Mouse (Mus musculus): Measurements from ENCODE around the gene Slc31a2. TPM values are rescaled to one million over a fixed set of nuclear protein-coding genes. Genes with fewer than 3 reads are reported as not detected.

The Slc31a2 gene
- total and polyA plus RNA-seq, 3 experiments, result 6.2 to 8.6 (median 6.9) TPM

GRCm38 (mm10) chr4:62294741-62295140 lies 32.4 kb downstream of the Slc31a2 start:
- H3K27me3 ChIP-seq (replicated peaks), result no peaks in the 10 kb centered on the region
- no peak for DNase-seq (ENCODE audit: extremely low read depth)
- H3K27ac ChIP-seq (ENCODE audit: insufficient read depth, low read depth), result no peak overlapping the region
- TF ChIP-seq SMC3 (IDR thresholded peaks at IDR 0.05; ENCODE audit: low read depth, low read length), result no peak
- TF ChIP-seq CTCF (conservative IDR thresholded peaks at IDR 0.05 in 1 of 2, IDR thresholded peaks at IDR 0.05 in 1 of 2; ENCODE audit: low read depth in 2 of 2, low read length in 2 of 2), result no peak
- TF ChIP-seq UBTF (IDR thresholded peaks at IDR 0.05; ENCODE audit: low read depth, low read length), result no peak
- TF ChIP-seq CHD2 (IDR thresholded peaks at IDR 0.05; ENCODE audit: low read length), result no peak
- TF ChIP-seq ZKSCAN1 (IDR thresholded peaks at IDR 0.05; ENCODE audit: borderline replicate concordance, low read depth, low read length), result no peak
- TF ChIP-seq JUND (conservative IDR thresholded peaks at IDR 0.05; ENCODE audit: low read depth, low read length), result no peak
- TF ChIP-seq MXI1 (IDR thresholded peaks at IDR 0.05; ENCODE audit: low read depth, low read length), result no peak
- TF ChIP-seq EP300 (IDR thresholded peaks at IDR 0.05; ENCODE audit: low read length), result no peak
- no peak for TF ChIP-seq SIN3A (IDR thresholded peaks at IDR 0.05; ENCODE audit: low read length)
- TF ChIP-seq NELFE (IDR thresholded peaks at IDR 0.05; ENCODE audit: low read depth, low read length), result no peak
- no peak for TF ChIP-seq ELF1 (IDR thresholded peaks at IDR 0.05; ENCODE audit: low read depth, low read length)
- TF ChIP-seq TCF12 (IDR thresholded peaks at IDR 0.05; ENCODE audit: low read depth, low read length), result no peak
- TF ChIP-seq NRF1 (IDR thresholded peaks at IDR 0.05; ENCODE audit: low read depth, low read length), result no peak
- no peak overlapping the region for H3K9ac ChIP-seq (ENCODE audit: insufficient read depth, low read depth)
- dilution Hi-C loops (cut with MboI; ENCODE audit: extremely low pct_ligation_motif_present, extremely low pct_unique_long_range_greater_than_20kb, low sequenced_read_pairs) (no loop called here), in situ Hi-C loops (cut with MboI; ENCODE audit: low pct_ligation_motif_present, low pct_unique_long_range_greater_than_20kb, low sequenced_read_pairs) (no loop called here)
- peaks cover 50 to 85% of the 10 kb centered on the region in 2 experiments for H3K36me3 ChIP-seq (replicated peaks in 1 of 2; ENCODE audit: control insufficient read depth in 1 of 2, insufficient read depth in 1 of 2, low read length in 1 of 2)
- H3K4me1 ChIP-seq (ENCODE audit: control insufficient read depth in 1 of 2, insufficient read depth in 2 of 2), result peaks cover 12 to 50% of the 10 kb centered on the region in 2 experiments
- no peak overlapping the region for H3K4me3 ChIP-seq (replicated peaks in 1 of 3; ENCODE audit: low read depth in 2 of 3, low read length in 2 of 3, poor library complexity in 1 of 3)
- H3K4me2 ChIP-seq (ENCODE audit: insufficient read depth, low read depth, poor library complexity, severe bottlenecking), result no peak overlapping the region
- no peaks in the 10 kb centered on the region for H3K79me2 ChIP-seq (replicated peaks; ENCODE audit: control insufficient read depth, extremely low read depth, insufficient read depth, poor library complexity, severe bottlenecking)
- no peaks in the 10 kb centered on the region for H3K9me3 ChIP-seq (replicated peaks; ENCODE audit: low read length)

GRCm38 (mm10) chr4:62297280-62298130 lies 35.1 kb downstream of the Slc31a2 start:
- Histone ChIP-seq H3K9me3 (replicated peaks; ENCODE audit: low read length) (no peaks in the 10 kb centered on the region), H3K4me2 (ENCODE audit: insufficient read depth, low read depth, poor library complexity, severe bottlenecking) (no peak overlapping the region), H3K27me3 (replicated peaks) (no peaks in the 10 kb centered on the region), H3K4me3 (replicated peaks in 1 of 3; ENCODE audit: low read depth in 2 of 3, low read length in 2 of 3, poor library complexity in 1 of 3) (no peak overlapping the region), H3K9ac (ENCODE audit: insufficient read depth, low read depth) (no peak overlapping the region), H3K27ac (ENCODE audit: insufficient read depth, low read depth) (no peak overlapping the region), H3K36me3 (replicated peaks in 1 of 2; ENCODE audit: control insufficient read depth in 1 of 2, insufficient read depth in 1 of 2, low read length in 1 of 2) (peaks cover 71 to 99% of the 10 kb centered on the region in 2 experiments), H3K79me2 (replicated peaks; ENCODE audit: control insufficient read depth, extremely low read depth, insufficient read depth, poor library complexity, severe bottlenecking) (no peaks in the 10 kb centered on the region), H3K4me1 (ENCODE audit: control insufficient read depth in 1 of 2, insufficient read depth in 2 of 2) (peaks cover 0 to 41% of the 10 kb centered on the region in 2 experiments; a peak in 2 of 4 replicates)
- in situ Hi-C loops (cut with MboI; ENCODE audit: low pct_ligation_motif_present, low pct_unique_long_range_greater_than_20kb, low sequenced_read_pairs) (no loop called here), dilution Hi-C loops (cut with MboI; ENCODE audit: extremely low pct_ligation_motif_present, extremely low pct_unique_long_range_greater_than_20kb, low sequenced_read_pairs) (no loop called here)
- TF ChIP-seq RCOR1 (conservative IDR thresholded peaks at IDR 0.05; ENCODE audit: low read depth, low read length) (no peak), UBTF (IDR thresholded peaks at IDR 0.05; ENCODE audit: low read depth, low read length) (no peak), GABPA (IDR thresholded peaks at IDR 0.05; ENCODE audit: insufficient replicate concordance, low read depth, low read length) (no peak), ETS1 (conservative IDR thresholded peaks at IDR 0.05; ENCODE audit: low read depth, low read length) (no peak), IRF4 (IDR thresholded peaks at IDR 0.05; ENCODE audit: low read depth, low read length) (no peak), POLR2A (IDR thresholded peaks at IDR 0.05; ENCODE audit: low read depth, low read length) (no peak), USF2 (conservative IDR thresholded peaks at IDR 0.05; ENCODE audit: low read depth, low read length) (no peak), PAX5 (IDR thresholded peaks at IDR 0.05; ENCODE audit: low read length) (no peak), NELFE (IDR thresholded peaks at IDR 0.05; ENCODE audit: low read depth, low read length) (no peak), MAX (IDR thresholded peaks at IDR 0.05; ENCODE audit: low read length) (no peak), ELF1 (IDR thresholded peaks at IDR 0.05; ENCODE audit: low read depth, low read length) (no peak), SIN3A (IDR thresholded peaks at IDR 0.05; ENCODE audit: low read length) (no peak)
- DNase-seq (ENCODE audit: extremely low read depth), result no peak
